Mouse (Mus musculus): ENCODE results near the gene Mob2.

Mob2 gene

GRCm38 (mm10) chr7:142025926-142026325, 34.9 kb downstream of the Mob2 start:
- no peak for DNase-seq (ENCODE audit: low spot score in 2 of 2)

- DNase-seq (ENCODE audit: low spot score in 2 of 2), result no peak
Observed at GRCm38 (mm10) chr7:142025196-142025595, 35.7 kb downstream of the Mob2 start.

GRCm38 (mm10) chr7:142020827-142021226, 40.0 kb downstream of the Mob2 start:
- DNase-seq (ENCODE audit: low spot score in 2 of 2), result no peak

DNA sequence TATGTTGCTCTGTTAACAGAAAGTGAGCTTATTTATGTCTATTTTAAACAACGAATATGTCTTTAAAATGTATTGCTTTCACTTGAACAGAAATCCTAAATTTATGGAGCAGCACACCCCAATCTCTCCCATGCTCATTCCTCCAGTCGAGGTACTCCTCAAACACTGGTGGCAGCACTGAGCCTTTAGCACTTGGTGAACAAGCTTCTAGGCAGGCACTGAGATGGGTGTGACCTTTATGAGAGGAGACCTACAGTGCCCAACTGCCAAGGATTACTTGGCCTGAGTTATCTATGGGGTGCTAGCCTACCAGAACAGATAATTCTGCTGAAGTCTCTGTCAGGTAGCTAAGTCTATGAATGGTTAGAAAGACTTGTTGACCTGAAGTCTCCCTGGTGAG, 41.2 kb downstream of the Mob2 start:
- DNase-seq (ENCODE audit: low spot score in 2 of 2), result no peak

DNA sequence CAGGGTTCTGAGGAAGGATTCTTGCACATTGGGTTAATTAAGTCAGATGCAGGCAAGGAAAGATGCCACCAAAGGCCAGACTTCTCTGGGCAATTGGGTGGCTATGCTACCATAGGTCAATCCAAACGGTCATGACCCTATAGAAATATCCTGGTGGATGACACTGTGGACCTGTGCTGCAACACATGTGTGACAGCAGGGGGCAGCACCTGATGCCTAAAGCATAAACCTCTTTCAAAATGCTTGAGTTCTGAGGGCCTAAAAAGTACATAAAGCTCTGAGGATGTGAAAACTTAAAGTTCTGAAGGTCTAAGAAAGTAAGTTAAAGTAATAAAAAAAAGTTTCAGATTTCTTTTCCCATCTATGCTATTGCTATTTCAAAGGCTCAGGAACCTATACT, 44.3 kb downstream of the Mob2 start:
- no peak for DNase-seq (ENCODE audit: low spot score in 2 of 2)

DNA sequence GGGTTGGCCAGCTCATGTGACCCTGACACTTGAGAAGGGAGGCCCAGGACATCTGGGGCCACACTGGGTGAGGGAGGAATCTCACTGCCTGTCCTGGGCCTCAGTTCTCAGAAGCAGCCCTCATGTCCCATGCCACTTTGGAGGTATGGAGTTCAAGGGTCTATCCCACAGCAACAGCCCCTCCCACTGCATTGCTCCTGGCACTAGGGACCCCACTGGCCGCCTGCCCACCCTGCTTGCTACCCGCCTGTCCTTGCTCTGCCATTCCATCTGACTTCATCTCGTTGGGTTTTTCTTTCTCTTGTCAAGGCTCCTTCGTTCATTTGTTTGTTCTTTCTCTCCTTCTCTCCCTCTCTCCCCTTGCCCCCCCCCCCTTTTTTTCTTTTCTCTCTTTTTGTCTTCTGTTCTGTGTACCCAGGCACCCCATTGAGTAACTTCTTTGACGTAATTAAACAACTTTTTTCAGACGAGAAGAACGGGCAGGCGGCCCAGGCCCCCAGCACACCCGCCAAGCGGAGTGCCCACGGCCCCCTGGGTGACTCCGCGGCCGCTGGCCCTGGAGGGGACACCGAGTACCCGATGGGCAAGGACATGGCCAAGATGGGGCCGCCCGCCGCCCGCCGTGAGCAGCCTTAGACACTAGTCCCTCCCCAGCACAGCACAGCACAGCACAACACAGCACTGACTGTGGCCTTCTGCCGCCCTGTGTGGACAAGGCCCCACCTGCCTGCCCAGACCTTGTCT, 59.1 kb downstream of the Mob2 start:
- no peak for DNase-seq (ENCODE audit: low spot score in 2 of 2)

- DNase-seq (ENCODE audit: low spot score in 2 of 2), result no peak
Observed at GRCm38 (mm10) chr7:142000661-142001060, 60.2 kb downstream of the Mob2 start.

GRCm38 (mm10) chr7:141994121-141994520, 66.7 kb downstream of the Mob2 start:
- no peak for DNase-seq (ENCODE audit: low spot score in 2 of 2)

GRCm38 (mm10) chr7:141991183-141991582, 69.7 kb downstream of the Mob2 start:
- DNase-seq (ENCODE audit: low spot score in 2 of 2), result no peak

- no peak for DNase-seq (ENCODE audit: low spot score in 2 of 2)
Observed at GRCm38 (mm10) chr7:141988314-141988806, 72.5 kb downstream of the Mob2 start.

DNA sequence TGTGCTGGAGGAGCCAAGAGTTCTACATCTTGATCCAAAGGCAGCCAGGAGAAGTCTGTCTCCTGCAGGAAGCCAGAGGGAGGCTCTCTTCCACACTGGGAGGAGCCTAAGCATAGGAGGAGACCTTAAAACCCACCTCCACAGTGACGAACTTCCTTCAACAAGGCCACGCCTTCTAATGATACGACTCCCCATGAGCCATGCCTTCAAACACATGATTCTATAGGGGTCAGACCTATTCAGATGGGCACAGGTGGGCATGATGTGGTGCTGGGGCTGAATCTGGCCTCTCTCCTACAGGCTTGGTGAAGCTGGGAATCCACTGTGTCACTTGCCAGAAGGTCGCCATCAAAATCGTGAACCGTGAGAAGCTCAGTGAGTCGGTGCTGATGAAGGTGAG, 79.6 kb downstream of the Mob2 start:
- DNase-seq (ENCODE audit: low spot score in 2 of 2), result no peak

DNA sequence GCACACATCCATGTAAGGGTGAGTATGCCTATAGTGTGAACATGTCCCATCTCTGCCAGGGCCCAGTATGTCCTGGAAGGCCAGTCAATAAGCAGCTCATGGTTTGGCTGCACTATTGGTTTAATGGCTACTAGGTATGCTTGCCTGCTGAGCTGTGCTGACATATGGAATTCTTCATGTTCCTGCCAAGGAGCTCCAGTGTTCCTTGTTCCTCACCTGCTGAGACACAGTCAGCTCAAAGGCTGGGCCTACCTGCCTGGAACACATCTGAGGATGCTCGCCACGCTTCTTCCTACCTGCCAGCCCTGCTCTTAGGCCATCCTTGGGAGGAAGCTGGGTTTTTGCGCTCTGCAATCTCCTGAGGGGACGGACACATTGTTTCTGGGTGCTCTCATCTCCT, 81.6 kb downstream of the Mob2 start:
- DNase-seq (ENCODE audit: low spot score in 2 of 2), result no peak

DNA sequence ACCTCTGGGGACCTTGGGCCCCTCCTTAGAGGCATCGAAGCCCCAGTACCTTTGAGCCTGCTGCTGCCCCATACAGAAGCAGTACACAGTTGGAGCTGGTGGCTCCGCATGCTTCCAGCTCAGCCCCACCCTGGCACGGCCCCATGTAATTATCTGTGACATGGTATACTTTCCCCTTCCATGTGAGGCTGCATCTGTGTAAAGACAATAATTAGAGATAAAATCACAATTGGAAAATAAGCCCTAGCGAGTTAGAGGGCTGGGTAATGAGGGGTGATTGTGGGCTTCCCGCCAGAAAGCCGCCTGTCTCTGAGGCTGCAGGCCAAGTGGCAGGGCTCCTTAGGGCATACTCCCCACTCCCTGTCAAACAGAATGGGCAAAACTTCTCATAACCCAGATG, 82.9 kb downstream of the Mob2 start:
- no peak for DNase-seq (ENCODE audit: low spot score in 2 of 2)

DNA sequence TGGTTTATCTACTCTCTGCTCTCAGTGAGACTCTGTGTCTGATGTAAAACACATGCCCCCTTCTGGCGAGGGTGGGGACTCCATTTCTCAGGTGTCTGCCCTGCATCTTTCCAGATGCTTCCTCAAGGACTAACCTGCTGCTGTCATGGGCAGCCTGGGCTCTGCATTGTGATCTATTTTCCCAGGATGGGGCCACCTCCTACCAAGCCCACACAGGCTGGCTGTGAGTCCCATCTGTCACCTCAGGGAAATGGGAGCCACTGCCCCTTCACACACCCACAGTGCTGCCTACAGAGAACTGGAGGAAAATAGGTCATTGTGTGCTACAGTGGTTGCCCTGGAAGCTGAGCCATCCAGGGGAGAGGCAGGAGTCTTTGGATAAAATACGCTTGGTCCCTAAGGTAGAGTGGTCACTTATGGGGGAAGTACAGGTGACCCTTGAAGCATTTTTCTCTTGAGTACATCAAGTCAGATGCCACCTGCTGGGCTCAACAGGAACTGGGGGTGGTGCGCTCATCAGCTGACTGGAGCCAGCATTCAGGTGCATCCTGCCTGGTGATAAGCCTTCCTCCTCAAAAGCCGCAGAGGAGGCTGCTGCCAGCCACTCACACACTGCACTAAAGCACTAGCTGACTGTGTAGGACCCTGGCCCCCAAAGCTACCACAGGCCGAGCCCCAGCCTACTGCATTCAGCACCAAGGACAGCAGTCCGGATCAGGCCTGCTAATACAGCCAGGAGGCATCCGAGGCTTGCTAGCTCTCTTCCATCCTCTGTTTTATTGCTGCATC, 87.8 kb downstream of the Mob2 start:
- no peak for DNase-seq (ENCODE audit: low spot score in 2 of 2)

- DNase-seq (ENCODE audit: low spot score in 2 of 2), result no peak
Observed at GRCm38 (mm10) chr7:141966281-141966680, 94.6 kb downstream of the Mob2 start.

DNA sequence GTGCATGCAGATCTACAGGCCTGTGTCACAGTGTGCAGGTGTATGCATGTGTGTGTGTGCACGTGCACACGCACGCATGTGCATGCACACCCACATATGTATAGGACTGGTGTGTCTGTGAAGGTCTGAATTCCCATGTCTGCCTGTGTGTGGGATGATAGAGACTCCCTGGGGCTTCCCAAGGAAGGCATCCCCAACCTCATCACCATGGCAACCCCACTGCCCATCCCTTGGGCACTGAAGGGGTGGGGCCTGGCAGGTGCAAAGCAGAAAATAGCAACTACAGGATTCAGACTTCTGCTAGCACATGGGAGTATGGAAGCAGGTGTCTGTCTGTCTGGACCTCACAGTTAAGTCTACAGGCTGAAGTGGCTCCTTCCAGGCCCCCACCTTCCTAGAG, 98.3 kb downstream of the Mob2 start:
- DNase-seq (ENCODE audit: low spot score in 2 of 2), result no peak

- DNase-seq (ENCODE audit: low spot score in 2 of 2), result no peak
Observed at GRCm38 (mm10) chr7:141961491-141961890, 99.4 kb downstream of the Mob2 start.

GRCm38 (mm10) chr7:141960926-141961325, 99.9 kb downstream of the Mob2 start:
- DNase-seq (ENCODE audit: low spot score in 2 of 2), result no peak

- no peak for DNase-seq (ENCODE audit: low spot score in 2 of 2)
Observed at GRCm38 (mm10) chr7:141959133-141959532, 101.7 kb downstream of the Mob2 start.

All from urinary bladder, adult 18-20 months (tissue).